Mouse (Mus musculus): ENCODE results near the gene Mucl1. TPM values are rescaled to one million over a fixed set of nuclear protein-coding genes. Genes with fewer than 3 reads are reported as not detected.
"Not testable (repeated sequence)": the region's sequence is repeated elsewhere in the genome, so short reads cannot be mapped to it uniquely, and the experiment has no call there.

Mucl1 gene
- polyA plus RNA-seq (2015; fragmentation: Nextera tagmentation; extraction: Ambion mirVana), result not detected in 2 replicates

- Histone ChIP-seq H3K27me3 (no peaks in the 10 kb centered on the region), H3K36me3 (no peaks in the 10 kb centered on the region), H3K4me3 (no peak within 1 kb of the TSS), H3K27ac (no peak within 1 kb of the TSS), H3K4me2 (no peak within 1 kb of the TSS), H3K9ac (no peak within 1 kb of the TSS), H3K9me3 (replicated peaks) (no peaks in the 10 kb centered on the region), H3K4me1 (replicated peaks) (no peaks in the 10 kb centered on the region)
- ATAC-seq (replicated peaks; ENCODE audit: insufficient number of reproducible peaks, insufficient read depth, low FRiP score, low read depth), result no peak
- 78% methylated on average over 2 of the region's 2 CpGs for WGBS
Measured at GRCm38 (mm10) chr15:103755369-103755768, at the start of gene Mucl1. Mucl1 (minus strand) TSS chr15:103755469.

- not testable (repeated sequence) for H3K4me2 ChIP-seq; ATAC-seq (replicated peaks; ENCODE audit: insufficient number of reproducible peaks, insufficient read depth, low FRiP score, low read depth); H3K27me3 ChIP-seq; H3K4me1 ChIP-seq (replicated peaks); H3K9ac ChIP-seq; H3K36me3 ChIP-seq; H3K27ac ChIP-seq; H3K9me3 ChIP-seq (replicated peaks); H3K4me3 ChIP-seq
- 4% methylated on average over 5 of the region's 5 CpGs for WGBS
Measured at GRCm38 (mm10) chr15:103766836-103767235, 11.6 kb upstream of the Mucl1 start.

- not testable (repeated sequence) for H3K9me3 ChIP-seq (replicated peaks); ATAC-seq (replicated peaks; ENCODE audit: insufficient number of reproducible peaks, insufficient read depth, low FRiP score, low read depth); H3K4me1 ChIP-seq (replicated peaks); H3K9ac ChIP-seq; H3K4me3 ChIP-seq; H3K27ac ChIP-seq; H3K36me3 ChIP-seq; H3K27me3 ChIP-seq; H3K4me2 ChIP-seq
- 74% methylated on average over 5 of the region's 5 CpGs for WGBS
Measured at GRCm38 (mm10) chr15:103716861-103717260, 38.4 kb downstream of the Mucl1 start.

Other genes starting within 250 kb of the Mucl1 start
- 55.3 and 62.0 TPM in 2 replicates for gene Ppp1r1a, start 217.5 kb downstream of the Mucl1 start, polyA plus RNA-seq (2015; fragmentation: Nextera tagmentation; extraction: Ambion mirVana)
- not detected in 2 replicates for gene Glycam1, start 190.4 kb downstream of the Mucl1 start, polyA plus RNA-seq (2015; fragmentation: Nextera tagmentation; extraction: Ambion mirVana)
- not detected in 2 replicates for gene Mucl2, start 143.8 kb upstream of the Mucl1 start, polyA plus RNA-seq (2015; fragmentation: Nextera tagmentation; extraction: Ambion mirVana)

Measured in heart, embryonic 15.5 days (tissue).